Mouse (Mus musculus): ENCODE measurements at regions not wholly inside any gene's neighbourhood (a gene's known extent, or its start where the extent isn't known, plus 50 kb on each side); places are given as distances from the start of the nearest gene placed in this dataset.

- DNase-seq (ENCODE audit: low spot score in 2 of 2), result no peak
Measured at GRCm38 (mm10) chr9:61135917-61136316, 236.2 kb upstream of the Tle3 start.

DNA sequence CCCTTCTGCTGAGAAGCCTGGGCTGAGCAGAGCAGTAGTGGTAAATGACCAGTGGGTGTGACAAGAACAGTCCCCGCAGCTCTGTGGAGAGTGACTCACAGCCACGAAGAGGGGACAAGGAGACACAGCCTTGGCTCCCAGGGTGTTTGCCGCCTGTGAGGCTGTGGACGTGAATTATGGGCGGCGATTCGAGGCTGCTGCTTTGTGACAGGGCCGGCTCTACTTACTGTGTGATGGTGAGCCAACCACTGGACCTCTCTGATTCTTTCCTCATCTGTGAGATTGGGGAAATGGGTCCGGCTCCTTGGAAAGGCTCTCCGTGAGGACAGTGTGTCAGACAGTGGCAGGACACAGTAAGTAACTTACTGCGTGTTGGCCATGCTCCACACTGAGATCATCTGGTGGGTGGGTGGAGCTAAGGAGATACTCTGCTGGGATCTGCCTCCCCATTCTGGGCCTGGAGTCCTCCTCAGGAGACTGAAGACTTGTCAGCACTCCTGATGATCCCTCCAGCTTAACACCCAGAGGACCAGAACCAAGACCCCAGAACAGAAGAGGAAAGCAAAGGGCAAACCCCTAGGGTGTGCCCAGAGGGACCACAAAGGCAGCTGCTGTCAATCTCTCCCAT is 233.3 kb upstream of the Tle3 start:
- no peak for DNase-seq (ENCODE audit: low spot score in 2 of 2)

GRCm38 (mm10) chr9:61143101-61143500 is 229.1 kb upstream of the Tle3 start:
- no peak for DNase-seq (ENCODE audit: low spot score in 2 of 2)

DNA sequence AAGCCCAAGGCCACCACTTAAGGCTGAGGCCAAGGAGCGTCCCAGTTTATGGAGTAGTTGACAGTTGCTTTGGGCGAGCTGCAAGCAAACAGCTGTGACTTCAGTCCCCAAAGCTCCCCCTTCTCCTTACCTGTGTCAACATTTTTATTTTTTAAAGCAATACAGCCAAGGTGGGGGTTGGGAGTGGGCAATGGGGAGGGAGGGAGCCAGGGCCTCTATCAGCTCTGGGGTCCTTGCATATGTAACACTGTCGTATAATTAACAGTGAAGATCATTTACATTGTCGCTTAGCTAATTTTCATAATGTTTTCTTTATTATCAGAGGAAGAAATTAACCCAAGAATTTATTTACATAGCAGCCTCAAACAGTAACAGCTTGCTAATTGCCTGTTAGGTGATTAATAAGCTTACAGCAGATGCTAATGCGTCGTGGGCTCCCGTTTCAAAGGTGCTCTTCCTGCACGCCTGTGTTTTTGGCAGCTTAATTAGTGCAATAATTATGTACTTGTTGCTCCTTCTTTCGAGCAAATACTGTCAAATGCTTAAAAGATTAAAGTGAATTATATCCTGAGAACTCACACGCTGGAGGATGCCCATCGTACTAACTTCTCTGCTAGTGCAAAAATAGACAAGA is 227.4 kb upstream of the Tle3 start:
- no peak for DNase-seq (ENCODE audit: low spot score in 2 of 2)

DNA sequence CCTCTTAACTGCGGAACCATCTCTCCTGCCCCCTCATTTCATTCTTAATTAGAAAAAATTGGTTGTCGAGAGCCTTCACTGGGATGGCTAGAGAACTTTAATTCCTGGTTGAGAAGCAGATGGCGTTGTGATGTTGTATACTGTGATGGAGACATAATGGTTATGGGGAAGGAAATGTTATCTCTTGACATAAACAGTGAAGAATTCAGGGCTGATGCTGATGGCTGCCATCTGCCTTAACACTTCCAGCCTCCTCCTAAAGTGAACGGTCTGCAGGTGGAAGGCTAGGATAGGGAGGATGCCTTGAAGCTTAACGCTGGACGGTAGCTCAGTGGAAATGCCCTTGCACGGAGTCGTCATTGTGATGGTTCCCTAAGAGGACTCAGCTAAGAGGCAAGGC is 226.4 kb upstream of the Tle3 start:
- DNase-seq (ENCODE audit: low spot score in 2 of 2), result no peak

GRCm38 (mm10) chr9:61151201-61151600 is 221.0 kb upstream of the Tle3 start:
- no peak for DNase-seq (ENCODE audit: low spot score in 2 of 2)

DNA sequence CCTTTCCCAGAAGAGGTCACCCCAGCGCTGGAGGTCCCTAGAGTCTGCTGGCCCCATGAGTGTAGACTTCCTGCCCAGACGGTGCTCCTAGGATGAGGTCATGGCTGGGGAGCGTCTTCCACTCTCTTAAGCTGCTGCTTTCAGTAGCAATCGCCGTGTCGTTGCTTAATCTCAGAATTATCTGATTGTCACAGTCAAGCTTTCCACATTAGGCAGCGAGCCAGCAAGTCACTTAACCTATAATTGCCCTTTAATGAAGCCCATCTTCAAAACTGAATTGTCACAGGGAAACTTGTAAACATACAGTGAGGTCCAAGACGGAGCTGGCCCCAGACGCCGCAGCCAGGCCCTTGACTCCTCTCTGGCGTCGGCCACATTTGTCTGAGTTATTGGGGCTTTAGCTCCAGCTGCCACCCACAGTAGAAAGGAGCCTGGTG is 220.2 kb upstream of the Tle3 start:
- no peak for DNase-seq (ENCODE audit: low spot score in 2 of 2)

DNA sequence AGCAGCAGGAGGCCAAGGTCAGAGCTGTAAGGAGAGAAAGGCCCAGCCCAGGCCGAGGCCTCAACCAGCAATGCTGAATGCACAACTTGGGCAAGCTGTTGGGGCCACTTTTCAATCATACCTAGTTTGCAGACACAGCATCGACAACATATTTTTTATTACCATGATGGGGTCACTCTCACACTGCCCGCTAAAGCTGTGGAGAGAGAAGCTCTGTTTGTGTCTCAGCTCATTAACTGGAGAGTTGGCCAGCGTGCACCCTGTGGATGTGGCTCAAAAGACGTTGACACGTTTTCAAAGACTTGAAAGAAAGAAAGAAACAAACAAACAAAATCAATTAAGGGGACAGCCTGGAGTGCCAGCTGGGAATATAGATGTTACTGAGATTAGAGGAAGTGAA is 217.4 kb upstream of the Tle3 start:
- DNase-seq (ENCODE audit: low spot score in 2 of 2), result no peak

- DNase-seq (ENCODE audit: low spot score in 2 of 2), result no peak
Measured at GRCm38 (mm10) chr9:61155851-61156250, 216.3 kb upstream of the Tle3 start.

GRCm38 (mm10) chr9:61158192-61158770 is 213.9 kb upstream of the Tle3 start:
- DNase-seq (ENCODE audit: low spot score in 2 of 2), result no peak

DNA sequence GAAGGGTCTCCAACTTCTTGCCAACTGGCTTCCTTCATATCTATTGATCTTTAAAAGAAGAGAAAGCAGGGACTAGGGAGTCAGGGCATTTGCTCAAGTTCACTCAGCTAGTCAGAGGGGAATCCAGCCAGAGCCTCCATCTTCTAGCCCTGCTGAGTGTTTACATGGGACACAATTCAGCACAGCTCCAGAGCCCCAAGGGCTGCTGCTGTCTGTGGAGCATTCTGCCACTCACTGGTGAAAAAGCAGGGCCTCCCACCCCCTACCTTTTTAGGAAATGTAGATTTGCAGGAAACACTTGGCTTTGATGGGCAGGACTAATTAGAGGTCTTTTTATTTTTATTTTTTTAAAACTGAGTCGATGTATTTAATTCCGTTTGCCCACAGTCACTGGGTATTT is 213.0 kb upstream of the Tle3 start:
- no peak for DNase-seq (ENCODE audit: low spot score in 2 of 2)

DNA sequence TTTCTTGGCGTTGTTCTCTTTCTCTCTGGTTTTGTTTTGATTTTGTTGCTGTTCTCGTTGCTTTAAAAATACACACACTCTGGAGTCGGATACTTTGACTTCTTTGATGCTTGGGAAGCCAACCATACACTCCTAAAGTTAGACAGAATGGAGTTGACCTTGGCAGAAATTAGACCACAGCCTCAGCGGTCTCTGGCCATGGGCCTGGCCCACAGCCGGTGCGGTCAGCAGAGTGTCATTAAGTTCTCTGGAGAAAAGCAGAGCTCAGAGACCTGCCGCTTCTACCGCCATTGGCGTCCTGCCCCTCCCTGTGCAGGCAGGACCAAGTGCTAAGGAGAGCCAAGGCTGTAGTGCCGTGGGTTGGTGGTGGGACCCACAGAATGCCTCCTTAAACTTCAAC is 212.6 kb upstream of the Tle3 start:
- no peak for DNase-seq (ENCODE audit: low spot score in 2 of 2)

GRCm38 (mm10) chr9:61162884-61163283 is 209.3 kb upstream of the Tle3 start:
- DNase-seq (ENCODE audit: low spot score in 2 of 2), result no peak

DNA sequence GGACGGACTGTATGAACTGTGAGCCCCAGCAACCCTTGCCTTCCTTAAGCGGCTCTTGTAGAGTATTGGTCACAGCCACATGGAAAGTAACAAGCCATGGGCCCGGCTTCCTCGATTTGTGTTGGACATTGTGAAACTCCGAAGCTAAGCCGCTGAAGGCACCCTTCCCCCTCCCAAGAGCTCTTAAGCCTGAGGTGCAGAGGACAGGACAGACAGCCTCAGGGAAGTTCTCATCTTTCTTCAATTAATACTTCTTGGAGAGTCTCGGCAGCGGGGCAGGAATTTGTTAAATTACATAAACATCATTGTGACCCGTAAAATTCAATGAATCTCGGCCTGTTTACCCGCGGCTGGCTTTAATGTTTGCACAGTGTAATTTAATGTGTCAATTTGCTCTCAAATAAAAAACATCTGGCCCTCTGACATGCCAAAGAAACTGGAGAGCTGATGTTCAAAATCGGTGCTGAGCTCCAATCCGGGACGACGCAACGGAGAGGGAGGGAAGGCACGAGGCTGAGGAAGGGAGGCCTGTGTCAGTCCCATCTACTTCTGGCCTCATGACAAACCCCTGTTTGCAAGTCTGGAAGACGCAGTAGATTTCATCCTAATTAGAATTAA is 208.4 kb upstream of the Tle3 start:
- DNase-seq (ENCODE audit: low spot score in 2 of 2), result peak in 1 of 2 experiments; percentile 63

- DNase-seq (ENCODE audit: low spot score in 2 of 2), result peak in 1 of 2 experiments; percentile 72
Measured at GRCm38 (mm10) chr9:61164501-61165251, 207.5 kb upstream of the Tle3 start.

GRCm38 (mm10) chr9:61166115-61166514 is 206.1 kb upstream of the Tle3 start:
- DNase-seq (ENCODE audit: low spot score in 2 of 2), result no peak

- DNase-seq (ENCODE audit: low spot score in 2 of 2), result peak in 1 of 2 experiments; percentile 18
Measured at GRCm38 (mm10) chr9:61167097-61167842, 204.9 kb upstream of the Tle3 start.

DNA sequence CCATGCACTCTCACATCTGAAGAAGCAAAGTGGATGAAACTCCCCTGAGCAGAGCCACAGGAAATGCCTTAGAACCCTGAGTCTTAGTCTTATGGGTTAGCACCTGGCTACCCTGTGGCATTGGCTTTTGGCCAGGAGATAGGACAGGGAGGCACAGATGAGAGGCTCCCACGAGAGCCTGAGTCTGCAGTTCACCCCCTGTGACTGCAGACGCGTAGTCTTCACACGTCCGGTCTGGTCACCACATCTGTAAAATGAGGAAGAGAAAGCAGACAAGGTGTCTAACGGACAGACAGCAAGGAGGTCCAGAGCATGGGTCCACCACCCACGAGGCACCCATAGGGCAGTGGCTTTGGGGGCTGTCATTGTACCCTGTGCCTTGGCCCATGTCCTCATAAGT is 203.2 kb upstream of the Tle3 start:
- DNase-seq (ENCODE audit: low spot score in 2 of 2), result no peak

- peak in 1 of 2 experiments; percentile 65 for DNase-seq (ENCODE audit: low spot score in 2 of 2)
Measured at GRCm38 (mm10) chr9:61169506-61170090, 202.6 kb upstream of the Tle3 start.

DNA sequence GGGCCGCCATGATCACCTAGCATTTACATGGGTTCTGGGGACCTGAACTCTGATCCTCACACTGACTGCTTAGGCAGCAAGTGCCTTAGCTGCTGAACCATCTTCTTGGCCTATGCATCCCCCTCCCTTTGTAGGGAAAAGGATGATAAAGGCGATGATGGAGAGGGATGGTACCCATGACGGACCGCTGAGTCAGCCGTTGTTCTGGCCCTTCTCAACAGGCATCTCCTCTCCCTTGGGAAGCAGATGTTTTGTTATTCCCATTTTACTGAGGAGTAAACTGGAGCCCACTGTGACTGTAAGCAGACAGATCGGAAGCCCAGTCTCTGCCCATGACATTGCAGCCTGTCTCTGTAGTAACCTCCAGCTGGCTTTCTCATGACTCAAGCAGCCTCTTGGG is 201.2 kb upstream of the Tle3 start:
- DNase-seq (ENCODE audit: low spot score in 2 of 2), result no peak

DNA sequence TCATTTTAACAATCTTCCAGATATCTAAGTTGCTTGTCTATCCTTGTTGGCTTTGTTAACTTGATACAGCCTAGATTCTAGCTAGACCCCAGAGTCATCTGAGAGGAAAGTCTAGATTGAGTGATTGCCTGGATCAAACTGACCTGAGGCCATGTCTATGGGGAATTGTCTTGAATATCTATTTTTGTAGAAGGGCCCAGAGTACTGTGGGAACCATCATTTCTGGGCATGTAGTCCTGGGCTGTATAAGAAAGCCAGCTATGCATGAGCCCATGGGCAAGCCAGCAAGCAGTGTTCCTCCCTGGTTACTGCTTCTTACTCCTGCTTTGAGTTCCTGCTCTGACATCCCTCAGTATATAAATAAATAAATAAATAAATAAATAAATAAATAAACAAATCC is 199.7 kb upstream of the Tle3 start:
- DNase-seq (ENCODE audit: low spot score in 2 of 2), result no peak

All from urinary bladder, adult 18-20 months (tissue).